Mouse (Mus musculus): ENCODE data around the gene Zfp61.
"Not testable (repeated sequence)": the region's sequence is repeated elsewhere in the genome, so short reads cannot be mapped to it uniquely, and the experiment has no call there.

Zfp61 gene

GRCm38 (mm10) chr7:24297361-24298095, 3.5 kb downstream of the Zfp61 start:
- DNase-seq (ENCODE audit: low spot score in 2 of 2), result no peak

GRCm38 (mm10) chr7:24296386-24296785, 4.6 kb downstream of the Zfp61 start:
- DNase-seq (ENCODE audit: low spot score in 2 of 2), result no peak

GRCm38 (mm10) chr7:24295376-24295775, 5.7 kb downstream of the Zfp61 start:
- DNase-seq (ENCODE audit: low spot score in 2 of 2), result no peak

GRCm38 (mm10) chr7:24294763-24295162, 6.3 kb downstream of the Zfp61 start:
- DNase-seq (ENCODE audit: low spot score in 2 of 2), result no peak

GRCm38 (mm10) chr7:24293061-24293851, 7.8 kb downstream of the Zfp61 start:
- DNase-seq (ENCODE audit: low spot score in 2 of 2), result no peak

- no peak for DNase-seq (ENCODE audit: low spot score in 2 of 2)
These were observed 9.5 kb downstream of the Zfp61 start for GRCm38 (mm10) chr7:24291387-24292090.

- DNase-seq (ENCODE audit: low spot score in 2 of 2), result no peak
These were observed 10.8 kb downstream of the Zfp61 start for GRCm38 (mm10) chr7:24290106-24290693.

- DNase-seq (ENCODE audit: low spot score in 2 of 2), result no peak
These were observed 12.5 kb downstream of the Zfp61 start for GRCm38 (mm10) chr7:24288512-24288911.

GRCm38 (mm10) chr7:24287670-24288069, 13.4 kb downstream of the Zfp61 start:
- DNase-seq (ENCODE audit: low spot score in 2 of 2), result no peak

- no peak for DNase-seq (ENCODE audit: low spot score in 2 of 2)
These were observed 14.1 kb downstream of the Zfp61 start for GRCm38 (mm10) chr7:24286916-24287315.

- DNase-seq (ENCODE audit: low spot score in 2 of 2), result no peak
These were observed 14.9 kb downstream of the Zfp61 start for GRCm38 (mm10) chr7:24286090-24286489.

GRCm38 (mm10) chr7:24280858-24281145, 20.2 kb downstream of the Zfp61 start:
- no peak for DNase-seq (ENCODE audit: low spot score in 2 of 2)

- no peak for DNase-seq (ENCODE audit: low spot score in 2 of 2)
These were observed 20.8 kb downstream of the Zfp61 start for GRCm38 (mm10) chr7:24280031-24280857.

- DNase-seq (ENCODE audit: low spot score in 2 of 2), result not testable (repeated sequence)
These were observed 22.3 kb downstream of the Zfp61 start for GRCm38 (mm10) chr7:24278771-24279170.

GRCm38 (mm10) chr7:24274456-24274855, 26.6 kb downstream of the Zfp61 start:
- no peak for DNase-seq (ENCODE audit: low spot score in 2 of 2)

GRCm38 (mm10) chr7:24271191-24271590, 29.8 kb downstream of the Zfp61 start:
- DNase-seq (ENCODE audit: low spot score in 2 of 2), result no peak

- DNase-seq (ENCODE audit: low spot score in 2 of 2), result peak; percentile 37 to 66
These were observed 30.8 kb downstream of the Zfp61 start, which contains the start of gene Zfp93 for GRCm38 (mm10) chr7:24270288-24270672. Gene Zfp93, plus strand, starts transcription at chr7:24270420.

GRCm38 (mm10) chr7:24269667-24270287, 31.3 kb downstream of the Zfp61 start:
- no peak for DNase-seq (ENCODE audit: low spot score in 2 of 2)

- DNase-seq (ENCODE audit: low spot score in 2 of 2), result no peak
These were observed 31.8 kb downstream of the Zfp61 start for GRCm38 (mm10) chr7:24269256-24269655.

GRCm38 (mm10) chr7:24268176-24269155, 32.6 kb downstream of the Zfp61 start:
- DNase-seq (ENCODE audit: low spot score in 2 of 2), result no peak
